8 mouse cellular contexts compared by ENCODE assay signal in the genomic region with DNA sequence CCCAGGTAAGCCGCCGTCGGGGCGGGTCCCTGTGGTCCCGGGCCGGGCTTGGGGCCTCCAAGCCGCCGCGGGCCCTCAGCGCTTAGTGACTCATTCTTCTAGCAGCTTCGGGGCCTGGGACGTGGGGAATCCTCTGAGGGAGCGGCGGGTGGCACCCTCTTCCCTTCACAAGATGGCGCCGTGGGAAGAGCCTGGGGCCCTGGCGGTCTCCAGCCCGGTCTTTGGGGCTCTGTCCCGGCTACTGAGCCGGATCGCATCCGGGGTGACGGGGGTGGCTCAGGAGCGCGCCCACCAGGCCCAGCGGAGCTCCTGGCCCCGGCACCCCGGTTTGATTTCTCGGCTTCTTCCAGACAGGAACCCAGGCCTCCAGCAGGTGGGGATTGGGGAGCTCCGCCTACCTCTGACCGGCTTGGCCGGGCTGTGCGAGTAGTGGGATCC. TPM values are rescaled to one million over a fixed set of nuclear protein-coding genes. Genes with fewer than 3 reads are reported as not detected.
DNase-seq lines count a peak whose midpoint lies in the region; TF ChIP-seq lines count a peak whose summit lies in the region.

No protein-coding gene starts in this region.

- TF ChIP-seq CTCF in left cerebral cortex, adult 2 months (IDR thresholded peaks at IDR 0.05): no peak; the same call in none of the 2 replicates

- DNase-seq in cerebellum, adult 11 months: peak; percentile 52
- DNase-seq in cerebellum, postnatal 36 days: no peak
- DNase-seq in cerebellum, adult 9-10 months: peak; percentile 52
- DNase-seq in frontal cortex, postnatal 36 days (ENCODE audit: low spot score in 2 of 2): peak; percentile 52 to 61
- DNase-seq in induced T-regulatory cell, adult 2 months (ENCODE audit: low read depth): peak; percentile 78
- peak in 1 of 2 experiments; percentile 58 for DNase-seq in left cerebral cortex, adult 2 months (ENCODE audit: extremely low spot score in 1 of 2, low spot score in 2 of 2)
- peak; percentile 55 to 66 for DNase-seq in right cerebral cortex, adult 2 months (ENCODE audit: low spot score in 2 of 2)

- H3K4me3 ChIP-seq in left cerebral cortex, adult 2 months: peak overlapping the region; percentile 76
- H3K4me3 ChIP-seq in macrophage (ENCODE audit: inconsistent target): peak overlapping the region; percentile 78

- intact Hi-C loops in left cerebral cortex, adult 2 months (cut with DNase I): loop anchor here (2.0 to 5.0 kb wide), 2 partner anchors 88 to 879 kb away; a partner anchor contains a TSS

- H3K36me3 ChIP-seq in macrophage (ENCODE audit: inconsistent target): peaks cover 11% of the 10 kb centered on the region; the same call in 1 of the 2 replicates

- WGBS in macrophage (ENCODE audit: missing documents): 2% methylated on average over 33 of the region's 33 CpGs

- H3K27ac ChIP-seq in left cerebral cortex, adult 2 months: peak overlapping the region; percentile 89
- peak overlapping the region; percentile 33; the same call in 1 of the 2 replicates for H3K27ac ChIP-seq in macrophage

- H3K79me2 ChIP-seq in macrophage (ENCODE audit: inconsistent target): peaks cover 50% of the 10 kb centered on the region

RNA-seq across cellular contexts. Expression of a gene that starts 0.6 kb away (rescaled TPM):
- total RNA-seq in left cerebral cortex, adult 2 months (2021): 100 to 1,000 TPM; 117 to 125 TPM
- total RNA-seq in macrophage (2018; cell fraction: chromatin; rRNA removed): 10 to 100 TPM; 26.9 to 74.0 (median 46.1) TPM
- total RNA-seq in macrophage (2018; cell fraction: cytosol; rRNA removed): 10 to 100 TPM; 61.2 to 90.0 (median 78.2) TPM
- total RNA-seq in macrophage (2018; cell fraction: nucleus; rRNA removed): 10 to 100 TPM; 32.9 to 93.9 (median 55.4) TPM
- polyA plus RNA-seq in macrophage (2018): 66.5 to 84.2 TPM (median 67.4 TPM) in 3 replicates

RNA-seq across cellular contexts. Expression of a gene that starts 16.5 kb away (rescaled TPM):
- total RNA-seq in left cerebral cortex, adult 2 months (2021): under 1 TPM; 0.11 to 0.26 TPM
- under 1 TPM in 2 of 26 experiments, not detected in 24; 0.33 to 0.34 TPM for total RNA-seq in macrophage (2018; cell fraction: chromatin; rRNA removed)
- total RNA-seq in macrophage (2018; cell fraction: cytosol; rRNA removed): under 1 TPM in 3 of 26 experiments, not detected in 23; 0.04 to 0.06 (median 0.04) TPM
- under 1 TPM in 1 of 26 experiments, not detected in 25; 0.17 TPM for total RNA-seq in macrophage (2018; cell fraction: nucleus; rRNA removed)
- polyA plus RNA-seq in macrophage (2018): not detected in 3 replicates

RNA-seq across cellular contexts. Expression of a gene that starts 59.6 kb away (rescaled TPM):
- not detected for total RNA-seq in left cerebral cortex, adult 2 months (2021)
- not detected for total RNA-seq in macrophage (2018; cell fraction: chromatin; rRNA removed)
- not detected for total RNA-seq in macrophage (2018; cell fraction: cytosol; rRNA removed)
- total RNA-seq in macrophage (2018; cell fraction: nucleus; rRNA removed): not detected
- polyA plus RNA-seq in macrophage (2018): not detected in 3 replicates

Comparison
In these comparisons a context has a peak if more than half of its experiments do, and no peak if none do; other contexts are left out.
1. DNase-seq: peak in cerebellum, adult 11 months (single experiment), cerebellum, adult 9-10 months (single experiment), frontal cortex, postnatal 36 days (2 of 2), induced T-regulatory cell, adult 2 months (single experiment) and right cerebral cortex, adult 2 months (2 of 2); none in cerebellum, postnatal 36 days (0 of 2).